Mouse (Mus musculus) ES-E14 (cell line): ENCODE data around the gene Tnip1.

Source experiments
- CHD2 ChIP-seq: IDR thresholded peaks from 2 replicates; pipeline ENCODE4 v1.6.1; 2014; ENCODE audit warnings: mild to moderate bottlenecking, low read depth, low read length, inconsistent platforms
- HCFC1 ChIP-seq: IDR thresholded peaks from 2 replicates; pipeline ENCODE4 v1.6.1; 2012; ENCODE audit warnings: low read length, inconsistent platforms, borderline replicate concordance; ENCODE audit not compliant: insufficient read depth
- MAFK ChIP-seq: IDR thresholded peaks from 2 replicates; pipeline ENCODE4 v1.6.1; 2014; ENCODE audit warnings: mild to moderate bottlenecking, low read depth, low read length, inconsistent platforms; ENCODE audit not compliant: insufficient read depth
- ZC3H11A ChIP-seq: IDR thresholded peaks from 2 replicates; pipeline ENCODE4 v1.6.1; 2012; ENCODE audit warnings: low read depth, mild to moderate bottlenecking, inconsistent platforms, low read length, borderline replicate concordance
- ZNF384 ChIP-seq: IDR thresholded peaks from 2 replicates; pipeline ENCODE4 v1.6.1; 2012; ENCODE audit warnings: low read depth, low read length, inconsistent platforms

DNA sequence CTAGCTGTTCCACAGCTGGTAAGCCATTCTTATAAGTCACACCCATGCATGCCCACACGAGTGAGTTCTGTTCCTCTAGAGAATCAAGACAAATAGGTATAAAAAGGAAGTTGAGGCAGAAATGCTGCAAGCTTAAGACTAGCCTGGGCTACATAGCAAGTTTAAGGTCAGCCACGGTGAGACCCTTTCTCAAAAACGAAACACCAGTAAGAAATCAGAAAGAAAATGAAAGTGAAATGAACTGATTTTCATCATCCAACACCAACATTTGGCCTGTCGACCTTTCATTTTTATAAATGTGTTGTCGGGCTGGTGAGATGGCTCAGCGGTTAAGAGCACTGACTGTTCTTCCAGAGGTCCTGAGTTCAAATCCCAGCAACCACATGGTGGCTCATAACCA lies 83.8 kb downstream of the Tnip1 start:
- TF ChIP-seq CHD2 (no peak), ZC3H11A (no peak), ZNF384 (no peak), HCFC1 (no peak), MAFK (no peak)
